Mouse (Mus musculus) intestine, postnatal 0 days (tissue): ENCODE results near the gene Hsp90aa1. TPM values are rescaled to one million over a fixed set of nuclear protein-coding genes. Genes with fewer than 3 reads are reported as not detected.
A peak's percentile ranks its signal among the peaks of the same experiment; 100 is the strongest.

Experiments used
- ATAC-seq: fragments of 200-750 bp; cut with Nextera tagmentation; 2 replicates; pipeline ENCODE4 v1.8.0; 2017; ENCODE audit warnings: mild to moderate bottlenecking, moderate TSS enrichment, moderate library complexity
- H3K27ac ChIP-seq: fragments of 300-500 bp; sonication (generic); 2 replicates; pipeline ENCODE4 v1.5.1; 2014; ENCODE audit warnings: mild to moderate bottlenecking, low read depth, low read length, moderate library complexity
- H3K27me3 ChIP-seq: fragments of 300-500 bp; sonication (generic); replicated peaks from 2 replicates; pipeline ENCODE4 v1.6.1; 2014; ENCODE audit warnings: low read length, mixed read lengths; ENCODE audit not compliant: control insufficient read depth, insufficient read depth
- H3K36me3 ChIP-seq: fragments of 300-500 bp; sonication (generic); 2 replicates; pipeline ENCODE4 v1.6.1; 2014; ENCODE audit warnings: mild to moderate bottlenecking, moderate library complexity; ENCODE audit not compliant: control insufficient read depth, insufficient read depth
- H3K4me1 ChIP-seq: fragments of 300-500 bp; sonication (generic); replicated peaks from 2 replicates; pipeline ENCODE4 v1.6.1; 2014; ENCODE audit warnings: antibody characterized with exemption, low read length, mixed read lengths; ENCODE audit not compliant: control insufficient read depth, insufficient read depth
- H3K4me2 ChIP-seq: fragments of 300-500 bp; sonication (generic); replicated peaks from 2 replicates; pipeline ENCODE4 v1.6.1; 2014; ENCODE audit warnings: low read depth, mild to moderate bottlenecking, moderate library complexity
- H3K4me3 ChIP-seq: fragments of 300-500 bp; sonication (generic); 2 replicates; pipeline ENCODE4 v1.5.1; 2014; ENCODE audit warnings: low read depth, low read length
- H3K9ac ChIP-seq: fragments of 300-500 bp; sonication (generic); 2 replicates; pipeline ENCODE4 v1.6.1; 2014; ENCODE audit warnings: mild to moderate bottlenecking, low read depth, low read length
- H3K9me3 ChIP-seq: fragments of 300-500 bp; sonication (generic); 2 replicates; pipeline ENCODE4 v1.6.1; 2016; ENCODE audit warnings: mixed run types; ENCODE audit not compliant: control insufficient read depth
- CTCF ChIP-seq: sonication (generic); IDR thresholded peaks from 2 replicates; pipeline ENCODE4 v1.5.1; 2016; ENCODE audit warnings: low read depth, mild to moderate bottlenecking, control low read depth, antibody characterized with exemption, moderate library complexity
- WGBS: fragments of 180-500 bp; shearing (Covaris S2); extraction: QIAGEN DNeasy Blood & Tissue Kit; methylation state at CpG from one replicate; pipeline ENCODE4 v1.1.7; 2014; 5-methylcytosine and 5-hydroxymethylcytosine counted together
- polyA plus RNA-seq: library from polyadenylated mRNA; unstranded; fragments of >200 nt; fragmentation: Nextera tagmentation; extraction: Ambion mirVana; gene quantifications from 2 replicates; pipeline ENCODE4 v1.2.1, GENCODE M21; 2015

Gene Hsp90aa1
- polyA plus RNA-seq, 1 experiment from 2014 or later: 269 TPM

- Histone ChIP-seq H3K4me2 (no peak overlapping the region), H3K4me1 (no peaks in the 10 kb centered on the region), H3K9me3 (no peaks in the 10 kb centered on the region), H3K4me3 (no peak overlapping the region), H3K27me3 (no peaks in the 10 kb centered on the region), H3K9ac (no peak overlapping the region; the same call in 1 of the 2 replicates), H3K27ac (no peak overlapping the region), H3K36me3 (no peaks in the 10 kb centered on the region)
- no peak for TF ChIP-seq CTCF
- WGBS: 66% methylated on average over 2 of the region's 2 CpGs
- no peak for ATAC-seq
Measured at GRCm38 (mm10) chr12:110700730-110701129, 1.8 kb downstream of the Hsp90aa1 start.

- WGBS: 58% methylated on average over 2 of the region's 2 CpGs
- Histone ChIP-seq H3K36me3 (no peaks in the 10 kb centered on the region; the same call in 1 of the 2 replicates), H3K4me2 (0 out of 2 replicates have a peak overlapping the region, but pooled peaks have one; percentile 27), H3K27ac (no peak overlapping the region), H3K9me3 (no peaks in the 10 kb centered on the region), H3K27me3 (no peaks in the 10 kb centered on the region), H3K4me3 (no peak overlapping the region), H3K9ac (no peak overlapping the region), H3K4me1 (no peaks in the 10 kb centered on the region)
- TF ChIP-seq CTCF: no peak
- no peak for ATAC-seq
Measured at GRCm38 (mm10) chr12:110699171-110699547, 3.4 kb downstream of the Hsp90aa1 start.

- H3K36me3 ChIP-seq: peaks cover 2% of the 10 kb centered on the region; the same call in 1 of the 2 replicates
- H3K4me2 ChIP-seq: 0 out of 2 replicates have a peak overlapping the region, but pooled peaks have one; percentile 27
- no peak for ATAC-seq
- H3K9me3 ChIP-seq: no peaks in the 10 kb centered on the region
- no peak overlapping the region for H3K4me3 ChIP-seq
- no peaks in the 10 kb centered on the region for H3K27me3 ChIP-seq
- no peaks in the 10 kb centered on the region for H3K4me1 ChIP-seq
- no peak overlapping the region for H3K9ac ChIP-seq
- WGBS: 36% methylated on average over 15 of the region's 15 CpGs
- no peak overlapping the region for H3K27ac ChIP-seq
- no peak for TF ChIP-seq CTCF
Measured at GRCm38 (mm10) chr12:110698523-110699170, 3.9 kb downstream of the Hsp90aa1 start.

- no peaks in the 10 kb centered on the region for H3K4me1 ChIP-seq
- H3K4me2 ChIP-seq: no peak overlapping the region
- H3K4me3 ChIP-seq: no peak overlapping the region
- H3K9ac ChIP-seq: no peak overlapping the region
- ATAC-seq: no peak
- H3K27me3 ChIP-seq: no peaks in the 10 kb centered on the region
- TF ChIP-seq CTCF: no peak
- WGBS: 86% methylated on average over 1 of the region's 1 CpGs
- H3K36me3 ChIP-seq: peaks cover 7% of the 10 kb centered on the region; the same call in 1 of the 2 replicates
- no peak overlapping the region for H3K27ac ChIP-seq
- H3K9me3 ChIP-seq: no peaks in the 10 kb centered on the region
Measured at GRCm38 (mm10) chr12:110698080-110698479, 4.4 kb downstream of the Hsp90aa1 start.

- Histone ChIP-seq H3K4me2 (no peak overlapping the region), H3K9ac (no peak overlapping the region), H3K9me3 (no peaks in the 10 kb centered on the region), H3K27ac (no peak overlapping the region), H3K4me1 (no peaks in the 10 kb centered on the region), H3K4me3 (no peak overlapping the region), H3K36me3 (peaks cover 12% of the 10 kb centered on the region; the same call in 1 of the 2 replicates), H3K27me3 (no peaks in the 10 kb centered on the region)
- no peak for ATAC-seq
- WGBS: 67% methylated on average over 5 of the region's 5 CpGs
- no peak for TF ChIP-seq CTCF
Measured at GRCm38 (mm10) chr12:110697457-110697856, 5.1 kb downstream of the Hsp90aa1 start.

GRCm38 (mm10) chr12:110696975-110697400, 5.5 kb downstream of the Hsp90aa1 start:
- H3K9me3 ChIP-seq: no peaks in the 10 kb centered on the region
- peak overlapping the region; percentile 96 for H3K9ac ChIP-seq
- ATAC-seq: no peak
- no peaks in the 10 kb centered on the region for H3K4me1 ChIP-seq
- no peak for TF ChIP-seq CTCF
- 47% methylated on average over 9 of the region's 9 CpGs for WGBS
- peak overlapping the region; percentile 89 for H3K4me2 ChIP-seq
- H3K27me3 ChIP-seq: no peaks in the 10 kb centered on the region
- H3K36me3 ChIP-seq: peaks cover 12% of the 10 kb centered on the region
- H3K4me3 ChIP-seq: peak overlapping the region; percentile 100
- no peak overlapping the region for H3K27ac ChIP-seq
